Mouse (Mus musculus): Measurements from ENCODE around the gene Exd1.

DNA sequence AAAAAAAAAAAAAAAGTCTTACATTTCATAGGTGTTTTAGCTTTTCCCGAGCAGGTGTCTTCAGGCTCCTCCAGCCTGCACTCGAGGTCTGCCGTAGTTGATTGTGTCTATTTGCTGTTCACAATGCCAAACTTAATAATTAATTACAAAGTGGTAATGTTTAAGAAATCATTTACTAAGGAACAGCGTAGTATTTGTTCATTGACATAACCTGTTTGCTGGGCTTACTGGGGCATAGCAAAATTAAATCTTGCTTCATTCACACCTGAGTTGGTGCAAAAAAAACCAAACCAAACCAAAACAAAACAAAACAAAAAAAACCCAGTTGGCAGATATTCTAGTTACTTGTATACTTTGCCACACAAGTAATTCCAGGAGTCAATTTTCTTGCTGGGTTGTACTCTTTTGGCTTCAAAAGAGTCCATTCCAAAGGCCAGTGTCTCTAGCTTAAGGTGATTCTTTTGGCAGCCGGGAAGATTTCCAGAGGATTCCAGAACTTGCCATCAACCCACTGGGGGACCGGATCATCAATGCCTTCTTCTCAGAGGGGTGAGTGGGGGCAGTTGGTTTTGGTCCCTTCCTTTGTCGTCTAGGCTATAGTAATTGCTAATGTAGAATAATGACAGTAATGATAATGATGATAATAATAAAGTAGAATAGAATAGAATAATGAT, 18.9 kb upstream of the Exd1 start:
- TF ChIP-seq POLR2A (IDR thresholded peaks at IDR 0.05; ENCODE audit: extremely low read depth, insufficient read depth, low read length) (no peak), CTCF (IDR thresholded peaks at IDR 0.05; ENCODE audit: low read depth, low read length) (no peak)
